Mouse (Mus musculus): ENCODE results near the gene Npy5r.

The Npy5r gene

DNA sequence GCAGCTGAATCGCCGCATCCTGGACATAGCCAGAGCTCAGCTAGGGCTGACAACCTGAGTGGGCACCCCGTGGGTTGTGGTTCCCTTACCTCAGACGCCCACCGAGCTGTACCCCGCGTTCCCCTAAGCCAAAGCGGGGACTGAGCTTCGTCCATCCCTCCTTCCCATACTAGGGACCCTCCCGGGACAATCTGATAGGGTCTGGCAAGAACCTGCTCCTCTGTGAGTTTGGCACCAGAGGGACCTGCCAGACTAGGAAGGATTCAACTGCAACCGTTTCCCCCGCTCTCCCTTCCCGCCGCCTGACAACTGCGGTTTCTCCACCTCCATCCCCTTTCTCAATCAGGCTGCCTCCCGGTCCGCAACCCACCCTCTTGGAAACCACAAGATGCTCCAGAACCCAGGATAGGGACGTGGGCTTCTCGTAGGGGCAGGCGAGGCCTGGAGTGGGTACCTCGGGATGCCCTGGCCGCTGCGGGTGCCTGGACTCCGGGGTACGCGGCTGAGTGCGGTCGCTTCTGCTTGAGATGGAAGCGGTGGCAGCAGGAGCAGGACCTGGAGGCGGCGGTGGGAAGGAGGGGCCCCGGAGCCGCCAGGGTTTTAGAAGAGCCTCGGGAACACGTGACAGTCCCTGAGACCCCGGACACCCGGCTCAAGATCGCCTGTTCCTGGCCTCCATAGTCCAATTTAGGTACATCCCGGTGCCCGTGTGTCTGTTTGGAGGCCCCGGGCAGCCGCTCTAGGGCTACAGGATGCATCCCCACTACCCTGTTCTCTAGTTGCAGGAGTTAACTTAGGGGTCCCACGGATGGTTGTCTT lies at the start of gene Npy5r:
TSS of gene Npy5r (minus strand) at position 618 of the 819 bp plus-strand sequence.
- DNase-seq, result peak; percentile 56

- DNase-seq, result no peak
These were observed 44.0 kb upstream of the Npy5r start for GRCm38 (mm10) chr8:66731957-66732356.

- no peak for DNase-seq
These were observed 41.5 kb upstream of the Npy5r start for GRCm38 (mm10) chr8:66729446-66729845.

DNA sequence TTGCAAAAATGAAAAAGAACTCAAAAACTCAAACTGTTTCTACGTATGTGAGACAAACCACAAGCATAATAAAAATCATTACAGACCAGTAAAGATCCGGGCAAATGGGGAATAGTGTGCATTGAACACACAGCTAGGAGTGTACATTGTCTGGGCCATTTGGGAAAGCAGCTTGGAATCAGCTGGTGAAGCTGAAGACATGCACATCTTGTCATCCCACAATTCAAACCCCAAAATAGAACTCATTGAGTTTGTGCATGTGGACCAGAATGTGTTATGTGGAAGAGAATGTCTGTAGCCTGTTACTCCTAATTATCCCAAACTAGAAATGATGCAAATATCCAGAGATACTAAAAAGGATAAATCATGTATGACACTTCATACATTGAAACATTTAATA lies 34.9 kb upstream of the Npy5r start:
- DNase-seq, result no peak

DNA sequence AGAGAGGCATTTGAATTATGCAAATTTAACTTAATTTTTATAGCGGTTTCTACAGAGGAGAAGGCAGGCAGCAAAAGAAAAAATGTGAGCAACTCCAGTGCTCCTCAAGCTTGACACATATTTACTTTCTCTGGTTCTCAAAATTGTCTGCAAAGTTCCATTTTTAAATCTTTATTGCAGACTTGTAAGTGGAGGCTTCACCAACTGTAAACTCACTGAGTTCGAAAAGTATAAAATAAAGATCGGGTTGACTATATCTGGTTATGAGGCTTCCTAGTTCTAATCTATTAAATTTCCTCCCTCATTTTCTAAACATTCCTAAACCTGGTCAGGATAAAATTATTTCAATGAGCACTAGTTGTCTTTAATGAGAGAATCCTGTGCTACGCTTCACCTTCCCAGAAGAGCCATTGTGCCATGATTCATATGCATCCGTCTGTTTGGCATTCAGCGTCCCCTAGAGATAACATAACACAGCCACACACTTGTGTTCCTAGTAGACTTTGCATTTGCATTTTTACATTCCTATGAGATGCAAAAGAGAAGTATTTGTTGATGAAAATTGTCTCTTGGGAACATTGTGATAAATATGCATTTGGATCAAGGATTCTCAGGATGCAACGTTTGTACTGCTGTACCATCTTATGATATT lies 26.5 kb upstream of the Npy5r start:
- no peak for DNase-seq

GRCm38 (mm10) chr8:66698782-66699181 lies 10.9 kb upstream of the Npy5r start:
- no peak for DNase-seq

- DNase-seq, result peak; percentile 24
These were observed 10.1 kb upstream of the Npy5r start for GRCm38 (mm10) chr8:66698011-66698410.

GRCm38 (mm10) chr8:66696970-66697843 lies 9.3 kb upstream of the Npy5r start, which contains the start of gene Npy1r:
TSS of gene Npy1r (plus strand) at chr8:66697192.
- DNase-seq, result peak; percentile 73

GRCm38 (mm10) chr8:66690402-66690801 lies 2.5 kb upstream of the Npy5r start:
- no peak for DNase-seq

GRCm38 (mm10) chr8:66688799-66689198 lies 871 bp upstream of the Npy5r start:
- no peak for DNase-seq

GRCm38 (mm10) chr8:66688395-66688794 lies 467 bp upstream of the Npy5r start:
- peak; percentile 12 for DNase-seq

DNA sequence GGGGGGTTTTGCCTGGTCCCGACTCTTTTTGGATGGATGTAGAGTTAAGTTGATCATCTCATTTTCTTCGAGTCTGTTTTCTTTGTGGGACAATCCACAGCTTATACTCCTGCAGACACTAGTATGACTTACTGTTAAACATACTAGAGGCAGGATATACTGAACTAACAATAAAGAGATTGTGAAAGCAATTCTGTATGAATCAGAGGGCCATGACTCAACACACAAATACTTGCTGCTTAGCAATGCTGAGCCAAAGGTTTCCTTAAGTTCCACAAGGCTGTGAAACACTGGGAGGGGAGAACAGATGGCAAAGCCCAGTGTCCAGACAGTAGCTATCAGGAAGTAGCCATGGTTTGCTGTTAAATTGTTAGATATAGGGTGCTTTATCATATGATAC lies 6.7 kb downstream of the Npy5r start:
- no peak for DNase-seq

DNA sequence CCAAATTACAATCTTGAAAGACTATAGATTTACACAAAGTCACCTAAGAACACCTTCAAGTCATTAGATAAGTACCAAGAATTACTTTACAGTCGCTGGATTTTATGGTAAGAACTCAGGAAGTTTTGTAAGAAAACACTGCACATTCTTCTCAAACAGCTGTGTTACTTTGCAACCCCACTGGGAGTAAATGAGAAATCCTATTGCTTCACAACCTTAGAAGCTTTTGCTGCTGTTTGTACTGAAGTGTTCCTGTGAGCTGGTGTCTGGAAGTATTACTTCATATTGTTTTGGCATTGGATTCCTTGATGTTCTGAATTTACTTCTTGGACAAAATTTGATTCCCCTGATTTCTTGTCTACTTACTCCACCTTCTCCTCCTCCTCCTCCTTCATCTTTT lies 57.2 kb downstream of the Npy5r start:
- DNase-seq, result no peak
